Mouse (Mus musculus): ENCODE results near the gene Nol9.
A peak's percentile ranks its signal among the peaks of the same experiment; 100 is the strongest.

DNA sequence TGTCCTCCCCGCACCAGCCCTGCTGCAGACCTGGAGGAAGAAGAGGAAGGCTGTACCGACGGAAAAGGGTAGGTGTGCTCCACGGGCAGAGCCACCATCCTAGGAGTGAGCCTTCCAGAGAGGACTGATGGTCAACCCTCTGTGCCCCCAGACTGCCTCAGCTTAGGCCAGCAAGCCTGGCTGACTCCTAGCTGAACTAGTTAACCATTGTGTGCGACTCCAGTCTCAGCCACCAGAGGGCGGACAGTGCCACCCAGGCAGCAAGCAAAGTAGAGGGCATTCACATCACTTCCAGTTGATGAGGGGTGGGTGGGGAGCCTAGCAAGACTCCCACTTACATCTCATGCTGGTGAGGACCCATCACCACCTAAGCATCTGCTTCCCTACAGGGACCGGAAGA is 63.9 kb downstream of the Nol9 start:
- TF ChIP-seq CTCF (conservative IDR thresholded peaks at IDR 0.05; ENCODE audit: insufficient read depth, insufficient read length, low read depth, low read length) (peak; percentile 92), POLR2A (IDR thresholded peaks at IDR 0.05; ENCODE audit: low read depth, low read length) (no peak)
